Mouse (Mus musculus) layer of hippocampus, adult 2 months (tissue): Measurements from ENCODE around the gene Slc6a6. TPM values are rescaled to one million over a fixed set of nuclear protein-coding genes. Genes with fewer than 3 reads are reported as not detected.

ENCODE experiments used
- DNase-seq, 2 experiments: peaks; one replicate each; pipeline ENCODE4 v3.0.0; 2022; ENCODE audit warnings: low spot score in 2 of 2
- H3K27ac ChIP-seq: fragments of 200-600 bp; 2 replicates; pipeline ENCODE4 v1.8.1; 2022
- H3K4me3 ChIP-seq: fragments of 200-600 bp; 2 replicates; pipeline ENCODE4 v1.8.1; 2022; ENCODE audit warnings: mild to moderate bottlenecking
- CTCF ChIP-seq: fragments of 200-600 bp; conservative IDR thresholded peaks from 2 replicates; pipeline ENCODE4 v1.8.1; 2022; ENCODE audit warnings: antibody characterized with exemption, mild to moderate bottlenecking, moderate library complexity
- total RNA-seq, 2 experiments: library from RNA; stranded (reverse); gene quantifications; 2 replicates each; pipeline ENCODE4 v1.2.3; 2021

Gene Slc6a6
- total RNA-seq, 2 experiments from 2014 or later, result 136 to 138 TPM

GRCm38 (mm10) chr6:91721215-91721701, 37.4 kb downstream of the Slc6a6 start:
- H3K27ac ChIP-seq, result peak overlapping the region; percentile 63; the same call in 1 of the 2 replicates
- H3K4me3 ChIP-seq, result no peak overlapping the region
- no peak for DNase-seq
- no peak for TF ChIP-seq CTCF

GRCm38 (mm10) chr6:91727361-91727760, 43.5 kb downstream of the Slc6a6 start:
- no peak for TF ChIP-seq CTCF
- no peak for DNase-seq
- peak overlapping the region; percentile 56 for H3K27ac ChIP-seq
- H3K4me3 ChIP-seq, result no peak overlapping the region

GRCm38 (mm10) chr6:91728939-91729619, 45.2 kb downstream of the Slc6a6 start:
- TF ChIP-seq CTCF, result no peak
- Histone ChIP-seq H3K27ac (peak overlapping the region; percentile 70), H3K4me3 (no peak overlapping the region)
- DNase-seq, result no peak

GRCm38 (mm10) chr6:91729677-91730127, 45.8 kb downstream of the Slc6a6 start:
- H3K27ac ChIP-seq, result peak overlapping the region; percentile 70
- 0 out of 2 replicates have a peak, but pooled peaks have one; percentile 9 for TF ChIP-seq CTCF

GRCm38 (mm10) chr6:91732138-91732537, 48.3 kb downstream of the Slc6a6 start:
- DNase-seq, result no peak
- TF ChIP-seq CTCF, result no peak
- peak overlapping the region; percentile 53 for H3K27ac ChIP-seq
- no peak overlapping the region for H3K4me3 ChIP-seq

More at GRCm38 (mm10) chr6:91729677-91730127, 45.8 kb downstream of the Slc6a6 start:
- H3K4me3 ChIP-seq, result no peak overlapping the region
- peak; percentile 57 to 63 for DNase-seq

GRCm38 (mm10) chr6:91736471-91736870, 52.6 kb downstream of the Slc6a6 start:
- peak; percentile 19 for TF ChIP-seq CTCF
- H3K4me3 ChIP-seq, result no peak overlapping the region
- DNase-seq, result no peak
- H3K27ac ChIP-seq, result peak overlapping the region; percentile 74

- Histone ChIP-seq H3K4me3 (no peak overlapping the region), H3K27ac (peak overlapping the region; percentile 74)
- no peak for TF ChIP-seq CTCF
- no peak for DNase-seq
These were observed 53.6 kb downstream of the Slc6a6 start for GRCm38 (mm10) chr6:91737451-91737850.

- TF ChIP-seq CTCF, result no peak
- Histone ChIP-seq H3K4me3 (no peak overlapping the region), H3K27ac (peak overlapping the region; percentile 74)
- no peak for DNase-seq
These were observed 54.2 kb downstream of the Slc6a6 start for GRCm38 (mm10) chr6:91738058-91738457.

GRCm38 (mm10) chr6:91741046-91741445, 57.2 kb downstream of the Slc6a6 start:
- DNase-seq, result peak in 1 of 2 experiments; percentile 68
- TF ChIP-seq CTCF, result peak; percentile 100
- Histone ChIP-seq H3K27ac (peak overlapping the region; percentile 12; the same call in 1 of the 2 replicates), H3K4me3 (no peak overlapping the region)

GRCm38 (mm10) chr6:91742466-91742865, 58.6 kb downstream of the Slc6a6 start:
- DNase-seq, result no peak
- Histone ChIP-seq H3K27ac (no peak overlapping the region; the same call in 1 of the 2 replicates), H3K4me3 (no peak overlapping the region)
- TF ChIP-seq CTCF, result no peak

GRCm38 (mm10) chr6:91742995-91743394, 59.1 kb downstream of the Slc6a6 start:
- no peak overlapping the region for H3K27ac ChIP-seq
- TF ChIP-seq CTCF, result no peak
- no peak for DNase-seq
- H3K4me3 ChIP-seq, result no peak overlapping the region

GRCm38 (mm10) chr6:91743886-91744285, 60.0 kb downstream of the Slc6a6 start:
- Histone ChIP-seq H3K4me3 (no peak overlapping the region), H3K27ac (no peak overlapping the region)
- no peak for TF ChIP-seq CTCF

GRCm38 (mm10) chr6:91745246-91745645, 61.4 kb downstream of the Slc6a6 start:
- H3K4me3 ChIP-seq, result no peak overlapping the region
- H3K27ac ChIP-seq, result no peak overlapping the region
- no peak for TF ChIP-seq CTCF
- DNase-seq, result no peak

More at GRCm38 (mm10) chr6:91743886-91744285, 60.0 kb downstream of the Slc6a6 start:
- DNase-seq, result no peak

- Histone ChIP-seq H3K27ac (no peak overlapping the region), H3K4me3 (no peak overlapping the region)
- DNase-seq, result no peak
- no peak for TF ChIP-seq CTCF
These were observed 62.2 kb downstream of the Slc6a6 start for GRCm38 (mm10) chr6:91745947-91746582.
